Mouse (Mus musculus): ENCODE measurements around the gene 2310022A10Rik. TPM values are rescaled to one million over a fixed set of nuclear protein-coding genes. Genes with fewer than 3 reads are reported as not detected.
"Not testable (repeated sequence)": the region's sequence is repeated elsewhere in the genome, so short reads cannot be mapped to it uniquely, and the experiment has no call there.

2310022A10Rik gene
- total RNA-seq, 2 experiments from 2014 or later = 25.5 to 25.6 TPM

DNA sequence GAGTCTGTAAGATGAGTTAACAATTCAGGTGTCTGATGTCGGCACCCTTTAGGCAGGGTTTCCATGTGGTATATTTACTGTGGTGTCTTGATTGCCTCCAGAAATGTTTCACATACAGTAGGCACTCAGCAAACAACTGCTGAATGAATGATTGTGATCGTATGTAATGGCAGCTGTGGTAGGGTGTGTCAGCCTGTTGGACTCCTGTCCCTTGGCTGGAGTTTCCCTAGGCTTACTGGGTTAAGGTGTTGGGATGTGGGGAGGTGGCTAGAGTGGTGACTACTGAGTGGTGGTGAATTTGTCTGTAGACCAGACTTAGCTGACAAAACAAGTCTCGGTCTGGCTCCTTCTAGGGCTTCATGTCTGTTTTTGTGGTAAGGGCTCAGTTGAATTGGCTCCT, 57.3 kb downstream of the 2310022A10Rik start:
- Histone ChIP-seq H3K4me3 (no peak overlapping the region), H3K27ac (peak overlapping the region; percentile 82)
- TF ChIP-seq CTCF (conservative IDR thresholded peaks at IDR 0.05) = no peak
- DNase-seq (ENCODE audit: low spot score in 2 of 2) = no peak

DNA sequence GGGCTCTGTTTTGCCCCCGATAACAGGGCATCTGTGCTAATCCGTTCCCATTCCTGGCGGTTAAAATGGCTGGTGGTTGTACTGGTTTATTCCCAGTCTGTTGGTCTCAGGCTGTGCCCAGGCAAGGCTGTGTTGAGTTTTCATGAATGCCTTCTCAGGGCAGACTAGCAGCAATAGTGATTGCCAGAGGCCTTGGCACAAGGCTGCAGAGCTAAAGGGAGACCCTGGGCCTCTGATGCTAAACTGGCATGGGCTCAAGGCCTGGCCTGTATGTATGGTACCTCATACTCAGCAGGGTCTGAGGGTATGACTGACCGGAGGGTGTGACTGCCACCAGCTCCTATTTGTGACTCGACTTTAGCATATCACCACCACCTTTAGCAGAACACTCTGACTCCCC, 57.8 kb downstream of the 2310022A10Rik start:
- H3K4me3 ChIP-seq = no peak overlapping the region
- peak overlapping the region; percentile 82 for H3K27ac ChIP-seq
- no peak for TF ChIP-seq CTCF (conservative IDR thresholded peaks at IDR 0.05)
- no peak for DNase-seq (ENCODE audit: low spot score in 2 of 2)

DNA sequence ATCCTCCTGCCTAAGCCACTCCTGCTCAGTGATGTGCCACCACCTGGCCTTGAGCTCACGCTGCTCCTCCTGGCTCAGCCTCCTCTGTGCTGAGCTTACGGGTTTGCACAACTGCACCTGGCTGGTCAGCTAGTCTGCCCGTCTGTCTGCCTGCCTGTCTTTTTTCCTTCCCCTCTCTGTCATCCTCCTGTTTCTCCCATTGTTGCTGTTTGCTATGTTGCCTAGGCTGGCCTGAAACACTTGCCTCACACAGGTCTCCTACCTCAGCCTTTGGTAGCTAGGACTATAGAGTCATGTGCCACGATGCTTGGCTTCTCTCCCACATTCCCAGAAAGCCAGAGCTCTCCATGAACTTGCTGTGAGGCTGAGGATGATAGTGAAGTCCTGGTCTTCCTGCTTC, 59.9 kb downstream of the 2310022A10Rik start:
- DNase-seq (ENCODE audit: low spot score in 2 of 2) = no peak
- TF ChIP-seq CTCF (conservative IDR thresholded peaks at IDR 0.05) = no peak

DNA sequence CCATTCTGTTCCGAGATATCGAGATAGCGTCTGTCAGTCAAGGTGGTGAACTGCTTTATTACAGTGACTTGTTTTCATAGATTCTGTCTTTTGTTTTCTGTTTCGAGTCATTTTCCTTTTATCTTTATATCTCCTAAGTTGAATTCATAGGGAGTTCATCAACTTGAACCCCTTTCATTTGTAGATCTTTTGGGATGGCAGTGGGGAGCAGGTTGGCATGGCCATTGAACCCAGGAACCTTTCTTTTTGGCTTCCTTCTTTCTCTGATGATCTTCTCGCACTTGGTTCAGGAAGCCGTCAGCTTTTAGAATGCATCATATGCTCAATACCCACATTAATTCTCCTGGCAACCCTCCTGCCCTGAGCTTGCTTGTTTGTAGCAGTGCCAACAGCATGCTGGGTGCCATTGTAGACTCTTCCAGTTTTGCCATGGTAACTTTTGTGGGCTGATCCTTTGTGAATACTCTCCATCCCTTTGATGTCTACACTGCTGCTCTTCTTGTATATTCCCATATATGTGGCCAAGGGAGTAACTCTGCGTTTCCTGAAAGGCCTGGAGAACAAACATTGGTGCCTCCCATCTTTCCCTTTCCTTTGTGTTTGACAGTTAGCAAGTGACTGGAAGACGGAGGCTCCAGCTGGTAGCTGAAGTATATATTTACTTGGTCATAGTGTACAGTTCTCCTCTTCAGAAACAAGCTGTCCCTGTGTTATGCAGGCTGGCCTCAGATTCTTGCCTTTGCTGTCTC, 60.9 kb downstream of the 2310022A10Rik start:
- no peak overlapping the region for H3K4me3 ChIP-seq

More for the DNA sequence above, 59.9 kb downstream of the 2310022A10Rik start:
- H3K4me3 ChIP-seq = no peak overlapping the region
- peak overlapping the region; percentile 92 for H3K27ac ChIP-seq

DNA sequence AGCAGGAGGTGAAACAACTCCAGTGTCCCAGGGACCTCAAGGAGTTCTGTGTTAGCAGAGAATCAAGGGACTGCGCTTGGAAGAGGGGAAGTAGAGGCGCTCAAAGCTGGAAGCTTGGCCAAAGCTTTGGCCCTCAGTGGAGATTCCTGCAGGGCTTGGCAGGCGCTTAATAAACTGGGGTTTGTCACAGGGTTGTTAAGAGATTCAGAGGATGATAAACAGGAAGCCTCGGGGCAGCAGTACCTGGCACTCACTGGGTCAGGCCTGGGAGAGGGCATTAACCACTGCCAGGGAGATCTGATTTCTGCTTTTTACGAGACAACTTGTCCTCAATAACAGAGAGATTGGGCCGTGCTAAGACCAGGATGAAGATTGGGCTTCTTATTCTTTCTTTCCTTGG, 68.0 kb downstream of the 2310022A10Rik start:
- Histone ChIP-seq H3K4me3 (no peak overlapping the region), H3K27ac (peak overlapping the region; percentile 84)
- TF ChIP-seq CTCF (conservative IDR thresholded peaks at IDR 0.05) = no peak
- DNase-seq (ENCODE audit: low spot score in 2 of 2) = peak in 1 of 2 experiments; percentile 53

More for the DNA sequence above, 60.9 kb downstream of the 2310022A10Rik start:
- DNase-seq (ENCODE audit: low spot score in 2 of 2) = peak; percentile 56 to 66
- H3K27ac ChIP-seq = peak overlapping the region; percentile 92
- TF ChIP-seq CTCF (conservative IDR thresholded peaks at IDR 0.05) = no peak

DNA sequence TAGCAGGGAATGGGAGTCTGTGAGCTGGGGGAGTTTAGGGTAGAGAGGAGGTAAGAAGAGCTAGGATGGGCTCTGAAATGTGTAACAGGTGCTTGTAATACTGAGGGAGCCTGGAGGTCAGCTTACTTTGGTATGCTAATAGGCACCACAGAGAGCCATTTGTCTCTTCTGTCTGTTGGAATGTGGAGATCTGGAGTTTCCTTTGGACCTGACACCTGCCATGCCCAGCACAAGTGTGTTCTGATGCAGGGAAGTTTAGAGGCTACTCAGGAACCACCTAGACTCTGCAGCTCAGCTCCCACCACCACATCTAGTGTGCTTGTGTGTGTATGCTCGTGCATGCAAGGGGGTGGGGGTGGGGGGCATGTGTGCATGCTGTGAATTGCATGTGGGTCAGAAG, 69.2 kb downstream of the 2310022A10Rik start:
- no peak for TF ChIP-seq CTCF (conservative IDR thresholded peaks at IDR 0.05)
- Histone ChIP-seq H3K27ac (peak overlapping the region; percentile 84), H3K4me3 (no peak overlapping the region)
- DNase-seq (ENCODE audit: low spot score in 2 of 2) = no peak

DNA sequence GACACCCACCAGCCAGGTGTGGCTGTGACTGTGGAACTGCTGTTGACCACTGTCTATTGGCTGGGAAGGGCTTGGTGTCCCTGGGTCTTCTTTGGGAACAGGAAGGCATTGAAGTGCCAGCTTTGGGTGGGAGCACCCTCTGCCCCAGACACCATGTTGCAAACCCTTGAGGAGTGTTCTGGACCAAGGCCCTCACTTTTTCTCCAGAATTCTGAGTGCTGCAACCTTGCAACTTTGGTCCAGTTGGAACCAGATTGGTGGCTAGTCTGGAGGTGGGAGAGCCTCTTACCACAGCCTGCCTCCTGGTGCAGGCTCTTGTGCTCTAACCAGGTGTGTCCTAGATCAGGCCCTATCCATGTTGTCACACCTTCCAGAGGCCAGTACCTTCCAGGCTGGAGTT, 71.9 kb downstream of the 2310022A10Rik start:
- no peak for DNase-seq (ENCODE audit: low spot score in 2 of 2)
- no peak overlapping the region for H3K27ac ChIP-seq
- TF ChIP-seq CTCF (conservative IDR thresholded peaks at IDR 0.05) = no peak
- H3K4me3 ChIP-seq = no peak overlapping the region

DNA sequence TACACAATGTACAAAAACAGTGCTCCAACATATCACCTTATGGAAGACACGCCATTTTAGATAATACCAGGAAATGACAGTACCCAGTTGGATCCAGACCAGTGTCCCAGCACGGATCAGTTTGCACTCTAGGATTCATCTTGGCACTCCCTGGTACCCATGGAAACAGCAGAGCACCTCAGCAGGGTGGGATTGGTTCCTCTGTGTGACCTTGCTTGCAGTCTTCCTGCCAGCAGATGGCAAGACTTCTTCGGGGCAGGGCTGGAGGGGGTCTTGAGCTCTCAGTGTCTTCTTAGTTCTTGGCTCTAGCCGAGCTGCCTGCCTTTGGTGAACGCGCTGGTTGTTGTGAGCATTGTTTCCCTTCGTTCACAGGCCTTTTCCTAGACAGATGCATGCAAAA, 74.7 kb downstream of the 2310022A10Rik start:
- Histone ChIP-seq H3K27ac (peak overlapping the region; percentile 15; the same call in 1 of the 2 replicates), H3K4me3 (no peak overlapping the region)
- no peak for DNase-seq (ENCODE audit: low spot score in 2 of 2)
- no peak for TF ChIP-seq CTCF (conservative IDR thresholded peaks at IDR 0.05)

DNA sequence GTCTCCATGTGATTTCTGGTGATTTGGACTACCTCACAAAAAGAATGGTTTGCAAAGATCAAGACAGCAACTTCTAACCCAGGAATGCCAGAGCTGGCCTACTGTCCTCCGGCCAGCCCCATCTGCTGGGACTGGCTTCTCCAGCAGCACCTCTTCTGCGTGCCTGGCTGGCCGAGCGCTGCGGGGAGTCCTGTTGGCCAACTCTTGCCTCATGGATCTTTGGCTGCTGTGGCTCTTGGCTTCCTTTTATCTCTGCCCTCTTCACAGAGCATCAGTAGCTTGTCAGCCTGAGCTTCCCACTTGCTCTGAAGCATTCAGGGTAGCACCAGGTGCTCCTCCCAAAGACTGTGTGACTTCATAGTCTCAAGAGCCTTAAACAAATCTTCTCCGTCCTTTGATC, 75.2 kb downstream of the 2310022A10Rik start:
- TF ChIP-seq CTCF (conservative IDR thresholded peaks at IDR 0.05) = no peak
- Histone ChIP-seq H3K27ac (no peak overlapping the region; the same call in 1 of the 2 replicates), H3K4me3 (no peak overlapping the region)
- DNase-seq (ENCODE audit: low spot score in 2 of 2) = no peak

DNA sequence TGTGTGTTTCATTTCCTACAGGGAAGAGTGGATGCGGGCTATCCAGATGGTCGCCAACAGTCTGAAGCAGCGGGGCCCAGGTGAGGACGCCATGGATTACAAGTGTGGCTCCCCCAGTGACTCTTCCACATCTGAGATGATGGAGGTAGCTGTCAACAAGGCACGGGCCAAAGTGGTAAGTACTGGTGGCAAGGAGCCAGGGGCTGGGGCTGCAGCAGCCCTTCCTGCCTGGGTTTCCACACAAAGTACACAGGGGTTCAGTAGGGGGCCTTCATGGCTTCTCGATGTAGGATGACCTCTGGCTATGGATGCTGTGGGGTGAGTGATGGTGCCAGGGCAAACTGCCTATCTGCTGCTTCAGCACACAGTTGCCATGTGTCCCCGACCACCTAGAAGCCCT, 75.8 kb downstream of the 2310022A10Rik start:
- not testable (repeated sequence) for H3K27ac ChIP-seq; H3K4me3 ChIP-seq; DNase-seq (ENCODE audit: low spot score in 2 of 2)

DNA sequence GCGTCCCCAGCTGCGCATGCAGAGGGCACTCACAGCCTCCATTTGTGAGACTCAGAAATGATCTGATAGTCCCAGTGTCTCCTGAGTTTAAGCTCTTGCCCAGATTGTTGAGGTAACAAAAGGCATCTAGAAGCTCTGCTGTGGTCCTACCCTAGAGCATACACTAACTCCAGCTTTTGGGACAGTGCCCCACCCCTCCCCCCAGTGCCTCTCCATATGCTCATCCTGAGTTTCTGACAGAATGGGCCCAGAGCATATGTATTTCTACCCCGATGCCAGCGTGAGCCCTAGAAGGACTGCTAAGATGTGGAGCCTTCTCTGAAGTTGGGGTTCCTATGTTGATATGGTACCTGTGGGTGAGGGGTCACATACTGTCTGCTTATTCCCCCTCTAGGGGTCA, 78.4 kb downstream of the 2310022A10Rik start:
- H3K4me3 ChIP-seq = no peak overlapping the region
- no peak overlapping the region for H3K27ac ChIP-seq
- DNase-seq (ENCODE audit: low spot score in 2 of 2) = no peak
- no peak for TF ChIP-seq CTCF (conservative IDR thresholded peaks at IDR 0.05)

Other genes starting within 250 kb of the 2310022A10Rik start
- gene Ltbp4, start 215.5 kb upstream of the 2310022A10Rik start, total RNA-seq (2021) = 10 to 100 TPM; 54.5 to 54.8 TPM
- gene Shkbp1, start 197.2 kb upstream of the 2310022A10Rik start, total RNA-seq (2021) = 10 to 100 TPM; 29.4 to 42.9 TPM
- gene Gm20479, start 195.8 kb upstream of the 2310022A10Rik start, total RNA-seq (2021) = not detected
- gene Sptbn4, start 105.5 kb upstream of the 2310022A10Rik start, total RNA-seq (2021) = 100 to 1,000 TPM; 147 TPM
- gene Blvrb, start 105.3 kb upstream of the 2310022A10Rik start, total RNA-seq (2021) = 10 to 100 TPM; 17.5 to 18.1 TPM
- 1 to 10 TPM; 3.3 to 3.8 TPM for gene Sertad3, start 79.5 kb upstream of the 2310022A10Rik start, total RNA-seq (2021)
- gene Sertad1, start 66.3 kb upstream of the 2310022A10Rik start, total RNA-seq (2021) = 10 to 100 TPM in 1 of 2 experiments, 1 to 10 TPM in 1; 6.3 to 10.8 TPM
- gene Prx, start 53.9 kb upstream of the 2310022A10Rik start, total RNA-seq (2021) = under 1 TPM; 0.38 to 0.39 TPM
- gene Hipk4, start 30.0 kb upstream of the 2310022A10Rik start, total RNA-seq (2021) = under 1 TPM in 1 of 2 experiments, not detected in 1; 0.15 TPM
- 100 to 1,000 TPM; 573 to 583 TPM for gene Pld3, start within 50 bp of the 2310022A10Rik start, total RNA-seq (2021)
- 10 to 100 TPM; 87.0 to 99.1 TPM for gene Akt2, start 38.3 kb downstream of the 2310022A10Rik start, total RNA-seq (2021)
- 10 to 100 TPM; 42.6 to 47.5 TPM for gene Ttc9b, start 100.7 kb downstream of the 2310022A10Rik start, total RNA-seq (2021)
- 100 to 1,000 TPM; 180 TPM for gene Map3k10, start 121.4 kb downstream of the 2310022A10Rik start, total RNA-seq (2021)
- gene Zfp607b, start 136.1 kb downstream of the 2310022A10Rik start, total RNA-seq (2021) = 10 to 100 TPM in 1 of 2 experiments, 1 to 10 TPM in 1; 10.0 TPM
- gene Zfp60, start 178.2 kb downstream of the 2310022A10Rik start, total RNA-seq (2021) = 10 to 100 TPM; 37.5 to 38.6 TPM